Mouse (Mus musculus): ENCODE results near the gene Zfp536. TPM values are rescaled to one million over a fixed set of nuclear protein-coding genes. Genes with fewer than 3 reads are reported as not detected.

The Zfp536 gene
- polyA plus RNA-seq, 1 experiment: not detected

DNA sequence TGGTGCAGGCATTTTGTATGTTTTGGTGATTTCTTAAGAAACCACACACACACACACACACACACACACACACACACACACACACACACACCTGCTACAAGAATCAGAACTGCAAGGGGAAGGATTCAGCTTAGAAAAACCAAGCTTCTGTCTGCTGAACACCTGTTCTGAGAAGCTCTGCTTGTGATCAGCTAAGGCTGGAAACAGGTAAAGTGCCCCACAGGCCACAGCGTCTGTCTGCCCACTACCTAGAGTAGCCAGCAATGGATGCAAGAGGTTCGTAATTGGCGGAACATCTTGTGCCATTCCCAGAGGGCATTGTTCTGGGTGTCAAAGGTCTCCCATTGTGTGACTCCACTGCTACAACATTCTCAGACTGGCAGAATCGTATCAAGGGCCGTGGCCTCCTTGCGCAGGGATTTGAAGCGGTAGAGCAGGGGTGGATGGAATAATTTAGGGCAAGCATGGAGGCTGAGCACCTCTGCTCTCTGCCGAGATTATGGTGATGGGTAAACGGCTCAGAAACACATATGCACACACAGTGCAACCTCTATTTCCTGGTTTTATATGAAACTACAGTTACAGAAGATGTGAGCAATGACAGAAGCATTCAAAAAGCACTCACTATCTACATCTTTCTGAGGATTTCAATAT, 170.4 kb downstream of the Zfp536 start:
- H3K9me3 ChIP-seq (replicated peaks; ENCODE audit: control insufficient read depth, insufficient read depth, low read length, poor library complexity, severe bottlenecking): no peaks in the 10 kb centered on the region
- H3K4me1 ChIP-seq (ENCODE audit: control insufficient read depth, insufficient read depth, low read length): no peaks in the 10 kb centered on the region
- no peak overlapping the region for H3K27ac ChIP-seq (ENCODE audit: insufficient read depth, low read length)

GRCm38 (mm10) chr7:37600318-37600717, 173.1 kb downstream of the Zfp536 start:
- TF ChIP-seq POLR2A (IDR thresholded peaks at IDR 0.05; ENCODE audit: insufficient read depth, low read length): no peak
- TF ChIP-seq EP300 (IDR thresholded peaks at IDR 0.05; ENCODE audit: insufficient read depth, low read depth, low read length): no peak
- no peak for TF ChIP-seq CTCF (IDR thresholded peaks at IDR 0.05; ENCODE audit: low read depth, low read length)
- Histone ChIP-seq H3K36me3 (ENCODE audit: control insufficient read depth, insufficient read depth, low read length, poor library complexity, severe bottlenecking) (no peaks in the 10 kb centered on the region), H3K27me3 (ENCODE audit: control insufficient read depth, insufficient read depth, low read length, poor library complexity, severe bottlenecking) (peaks cover 2% of the 10 kb centered on the region; the same call in 1 of the 2 replicates), H3K4me1 (ENCODE audit: control insufficient read depth, insufficient read depth, low read length) (no peaks in the 10 kb centered on the region), H3K9ac (ENCODE audit: low read depth, poor library complexity, severe bottlenecking) (no peak overlapping the region), H3K27ac (ENCODE audit: insufficient read depth, low read length) (no peak overlapping the region), H3K9me3 (replicated peaks; ENCODE audit: control insufficient read depth, insufficient read depth, low read length, poor library complexity, severe bottlenecking) (no peaks in the 10 kb centered on the region), H3K4me3 (ENCODE audit: low read depth, low read length) (no peak overlapping the region)

More for the DNA sequence above, 170.4 kb downstream of the Zfp536 start:
- Histone ChIP-seq H3K9ac (ENCODE audit: low read depth, poor library complexity, severe bottlenecking) (no peak overlapping the region), H3K36me3 (ENCODE audit: control insufficient read depth, insufficient read depth, low read length, poor library complexity, severe bottlenecking) (no peaks in the 10 kb centered on the region), H3K4me3 (ENCODE audit: low read depth, low read length) (no peak overlapping the region), H3K27me3 (ENCODE audit: control insufficient read depth, insufficient read depth, low read length, poor library complexity, severe bottlenecking) (no peaks in the 10 kb centered on the region)
- TF ChIP-seq CTCF (IDR thresholded peaks at IDR 0.05; ENCODE audit: low read depth, low read length): no peak
- no peak for TF ChIP-seq EP300 (IDR thresholded peaks at IDR 0.05; ENCODE audit: insufficient read depth, low read depth, low read length)
- no peak for TF ChIP-seq POLR2A (IDR thresholded peaks at IDR 0.05; ENCODE audit: insufficient read depth, low read length)

DNA sequence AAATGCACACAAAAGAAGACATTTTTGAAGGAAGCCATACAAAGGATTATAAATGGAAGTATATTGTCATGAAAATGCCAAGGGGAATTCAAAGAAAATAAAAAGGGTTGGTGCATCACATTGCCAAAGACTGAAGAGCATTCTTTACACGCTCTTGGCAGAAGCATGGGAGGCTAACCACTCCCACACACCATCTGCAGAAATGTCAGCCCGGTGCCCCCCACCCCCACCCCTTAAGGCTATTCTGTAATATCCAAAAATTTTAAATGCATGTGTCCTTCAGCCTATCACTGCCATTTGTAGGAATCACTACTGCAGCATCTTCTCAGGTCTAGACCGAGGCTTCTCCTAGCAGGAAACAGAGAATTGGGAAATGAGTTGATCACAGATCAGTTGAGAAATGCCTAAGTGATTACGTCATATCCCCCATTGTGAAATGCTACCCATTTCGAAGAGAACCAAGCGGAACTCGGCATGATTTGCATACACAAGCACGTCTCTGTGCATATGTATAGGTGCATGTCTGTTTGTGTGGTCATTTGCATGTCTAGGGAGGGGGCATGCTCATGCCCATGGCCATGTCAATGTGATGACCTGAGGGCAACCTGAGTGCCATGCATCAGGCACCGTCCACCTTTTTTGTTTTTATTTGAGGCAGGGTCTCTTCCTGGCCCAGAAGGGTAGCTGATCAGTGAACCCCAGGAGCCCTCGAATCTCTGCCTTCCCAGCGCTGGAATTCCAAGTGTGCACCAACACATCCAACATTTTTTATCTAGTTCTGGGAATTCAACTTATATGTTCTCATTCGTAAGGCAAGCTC, 179.0 kb downstream of the Zfp536 start:
- Histone ChIP-seq H3K27me3 (ENCODE audit: control insufficient read depth, insufficient read depth, low read length, poor library complexity, severe bottlenecking) (peaks cover 2% of the 10 kb centered on the region; the same call in 1 of the 2 replicates), H3K9me3 (replicated peaks; ENCODE audit: control insufficient read depth, insufficient read depth, low read length, poor library complexity, severe bottlenecking) (no peaks in the 10 kb centered on the region), H3K4me1 (ENCODE audit: control insufficient read depth, insufficient read depth, low read length) (no peaks in the 10 kb centered on the region), H3K27ac (ENCODE audit: insufficient read depth, low read length) (no peak overlapping the region), H3K4me3 (ENCODE audit: low read depth, low read length) (no peak overlapping the region), H3K9ac (ENCODE audit: low read depth, poor library complexity, severe bottlenecking) (no peak overlapping the region), H3K36me3 (ENCODE audit: control insufficient read depth, insufficient read depth, low read length, poor library complexity, severe bottlenecking) (no peaks in the 10 kb centered on the region)
- TF ChIP-seq POLR2A (IDR thresholded peaks at IDR 0.05; ENCODE audit: insufficient read depth, low read length) (no peak), CTCF (IDR thresholded peaks at IDR 0.05; ENCODE audit: low read depth, low read length) (no peak), EP300 (IDR thresholded peaks at IDR 0.05; ENCODE audit: insufficient read depth, low read depth, low read length) (no peak)

- Histone ChIP-seq H3K27me3 (ENCODE audit: control insufficient read depth, insufficient read depth, low read length, poor library complexity, severe bottlenecking) (peaks cover 2% of the 10 kb centered on the region; the same call in 1 of the 2 replicates), H3K4me1 (ENCODE audit: control insufficient read depth, insufficient read depth, low read length) (no peaks in the 10 kb centered on the region), H3K27ac (ENCODE audit: insufficient read depth, low read length) (no peak overlapping the region), H3K4me3 (ENCODE audit: low read depth, low read length) (no peak overlapping the region), H3K9ac (ENCODE audit: low read depth, poor library complexity, severe bottlenecking) (no peak overlapping the region), H3K9me3 (replicated peaks; ENCODE audit: control insufficient read depth, insufficient read depth, low read length, poor library complexity, severe bottlenecking) (no peaks in the 10 kb centered on the region), H3K36me3 (ENCODE audit: control insufficient read depth, insufficient read depth, low read length, poor library complexity, severe bottlenecking) (no peaks in the 10 kb centered on the region)
- TF ChIP-seq EP300 (IDR thresholded peaks at IDR 0.05; ENCODE audit: insufficient read depth, low read depth, low read length) (no peak), CTCF (IDR thresholded peaks at IDR 0.05; ENCODE audit: low read depth, low read length) (no peak), POLR2A (IDR thresholded peaks at IDR 0.05; ENCODE audit: insufficient read depth, low read length) (no peak)
Measured at GRCm38 (mm10) chr7:37593566-37593965, 179.9 kb downstream of the Zfp536 start.

- no peaks in the 10 kb centered on the region for H3K36me3 ChIP-seq (ENCODE audit: control insufficient read depth, insufficient read depth, low read length, poor library complexity, severe bottlenecking)
- TF ChIP-seq POLR2A (IDR thresholded peaks at IDR 0.05; ENCODE audit: insufficient read depth, low read length): no peak
- TF ChIP-seq EP300 (IDR thresholded peaks at IDR 0.05; ENCODE audit: insufficient read depth, low read depth, low read length): no peak
- no peak for TF ChIP-seq CTCF (IDR thresholded peaks at IDR 0.05; ENCODE audit: low read depth, low read length)
- 0 out of 2 replicates have a peak, but pooled peaks cover 2% of the 10 kb centered on the region for H3K9me3 ChIP-seq (replicated peaks; ENCODE audit: control insufficient read depth, insufficient read depth, low read length, poor library complexity, severe bottlenecking)
- H3K4me1 ChIP-seq (ENCODE audit: control insufficient read depth, insufficient read depth, low read length): no peaks in the 10 kb centered on the region
- H3K4me3 ChIP-seq (ENCODE audit: low read depth, low read length): peak overlapping the region; percentile 24
- no peak overlapping the region for H3K27ac ChIP-seq (ENCODE audit: insufficient read depth, low read length)
- H3K27me3 ChIP-seq (ENCODE audit: control insufficient read depth, insufficient read depth, low read length, poor library complexity, severe bottlenecking): no peaks in the 10 kb centered on the region
- H3K9ac ChIP-seq (ENCODE audit: low read depth, poor library complexity, severe bottlenecking): no peak overlapping the region
Measured at GRCm38 (mm10) chr7:37586694-37587093, 186.7 kb downstream of the Zfp536 start.

DNA sequence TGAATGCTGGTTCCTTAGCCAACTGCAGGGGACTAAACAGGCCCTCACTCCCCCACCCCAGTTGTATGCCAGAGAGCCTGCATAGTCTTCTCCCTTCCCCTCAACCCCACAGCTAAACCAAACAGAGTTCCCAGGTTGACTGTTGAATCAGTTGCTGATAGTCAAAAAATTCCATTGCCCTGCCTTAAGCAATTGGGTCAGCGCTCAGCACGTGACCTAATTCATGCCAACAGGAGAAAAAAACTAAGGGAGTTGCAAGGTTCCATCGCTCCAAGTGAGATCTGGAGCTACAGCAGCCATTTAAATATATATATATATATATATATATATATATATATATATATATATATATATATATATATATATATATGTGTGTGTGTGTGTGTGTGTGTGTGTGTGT, 192.2 kb downstream of the Zfp536 start:
- no peak for TF ChIP-seq EP300 (IDR thresholded peaks at IDR 0.05; ENCODE audit: insufficient read depth, low read depth, low read length)
- TF ChIP-seq POLR2A (IDR thresholded peaks at IDR 0.05; ENCODE audit: insufficient read depth, low read length): no peak
- TF ChIP-seq CTCF (IDR thresholded peaks at IDR 0.05; ENCODE audit: low read depth, low read length): no peak
- Histone ChIP-seq H3K9ac (ENCODE audit: low read depth, poor library complexity, severe bottlenecking) (no peak overlapping the region), H3K27me3 (ENCODE audit: control insufficient read depth, insufficient read depth, low read length, poor library complexity, severe bottlenecking) (no peaks in the 10 kb centered on the region), H3K9me3 (replicated peaks; ENCODE audit: control insufficient read depth, insufficient read depth, low read length, poor library complexity, severe bottlenecking) (0 out of 2 replicates have a peak, but pooled peaks cover 2% of the 10 kb centered on the region), H3K4me3 (ENCODE audit: low read depth, low read length) (no peak overlapping the region), H3K27ac (ENCODE audit: insufficient read depth, low read length) (no peak overlapping the region), H3K4me1 (ENCODE audit: control insufficient read depth, insufficient read depth, low read length) (no peaks in the 10 kb centered on the region), H3K36me3 (ENCODE audit: control insufficient read depth, insufficient read depth, low read length, poor library complexity, severe bottlenecking) (no peaks in the 10 kb centered on the region)
